Mouse (Mus musculus) right cerebral cortex, postnatal 10 days (tissue): ENCODE results near the gene Rbms2.

Source experiments
- DNase-seq, 2 experiments: peaks; one replicate each; pipeline ENCODE4 v3.0.0; 2021; ENCODE audit warnings: low spot score in 2 of 2

Gene Rbms2

DNA sequence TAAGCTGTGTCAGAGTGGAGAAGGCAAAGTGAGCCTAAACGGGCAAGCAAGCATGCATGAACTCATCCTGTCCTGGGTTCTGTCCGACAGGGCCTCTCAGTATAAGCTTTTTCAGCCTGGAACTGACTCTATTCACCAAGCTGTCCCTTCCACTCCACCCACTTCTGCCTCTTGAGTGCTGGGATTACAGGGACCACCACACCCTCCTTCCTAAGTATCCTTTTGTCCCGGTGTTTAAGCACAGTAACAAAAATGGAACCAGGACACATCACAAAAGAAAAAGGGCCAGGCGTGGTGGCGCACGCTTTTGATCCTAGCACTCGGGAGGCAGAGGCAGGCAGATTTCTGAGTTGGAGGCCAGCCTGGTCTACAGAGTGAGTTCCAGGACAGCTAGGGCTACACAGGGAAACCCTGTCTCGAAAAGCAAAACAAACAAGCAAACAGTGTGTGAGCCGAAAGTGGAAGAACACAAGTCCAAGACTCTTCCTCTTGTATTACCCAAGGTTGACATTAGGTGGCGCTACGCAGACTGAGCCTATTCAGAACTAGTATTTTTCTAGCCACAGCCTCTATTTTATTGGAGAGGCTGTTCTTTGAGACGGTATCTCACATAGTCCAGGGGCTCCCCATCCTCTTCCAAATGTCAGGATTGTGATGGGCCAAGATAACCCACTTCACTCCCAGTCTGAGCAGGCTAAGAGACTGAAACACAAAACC is 39.7 kb downstream of the Rbms2 start:
- no peak for DNase-seq

DNA sequence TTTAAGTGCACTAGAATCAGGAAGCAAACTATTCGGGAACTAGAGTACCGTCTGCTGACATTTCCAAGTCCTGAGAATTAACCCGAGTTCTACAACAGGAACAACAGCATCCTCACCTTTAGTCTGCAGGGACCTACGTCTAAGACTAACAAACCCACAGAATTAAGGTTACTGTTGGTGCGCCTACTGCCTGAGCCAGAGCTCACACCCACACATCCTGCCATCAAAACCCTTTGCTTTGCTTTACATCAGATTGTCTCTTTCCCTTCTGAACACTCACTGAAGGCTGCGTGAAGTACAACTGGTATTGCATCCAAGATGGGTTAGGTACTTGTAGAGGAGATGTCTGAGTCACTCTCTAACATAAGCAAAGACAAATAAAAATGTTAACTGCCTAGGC is 44.7 kb downstream of the Rbms2 start:
- DNase-seq, result no peak

DNA sequence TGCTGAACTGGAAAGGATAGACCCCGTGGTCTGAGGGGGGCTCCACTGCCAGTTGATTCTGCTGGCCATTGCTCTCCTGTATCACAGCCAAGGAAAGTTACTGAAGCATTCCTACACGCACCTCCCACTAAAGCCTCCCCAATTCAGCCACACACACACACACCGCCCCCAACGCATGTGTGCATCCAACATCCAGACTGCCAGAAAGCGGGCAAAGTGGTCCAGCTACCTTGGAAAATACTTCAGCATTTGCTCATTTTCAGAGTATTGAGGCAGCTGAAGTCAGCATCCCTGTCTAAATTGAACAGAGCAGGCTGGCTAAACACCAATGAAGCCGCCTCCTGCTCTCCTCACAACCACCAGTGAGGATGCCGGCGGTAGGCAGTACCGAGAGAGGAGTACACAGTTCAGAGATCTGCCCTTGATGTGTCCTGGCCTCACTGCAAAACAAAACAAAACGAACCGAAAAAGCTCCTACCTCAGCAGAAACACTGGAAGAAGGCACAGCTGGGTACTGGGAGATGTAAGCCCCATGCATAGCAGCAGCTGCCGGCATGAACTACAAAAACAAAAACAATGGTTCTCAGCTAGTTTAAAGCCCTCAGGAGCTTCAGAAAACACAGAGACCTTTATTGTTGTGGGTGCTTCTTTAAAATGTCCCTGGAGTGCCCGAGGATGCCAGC is 46.3 kb downstream of the Rbms2 start:
- peak; percentile 60 to 71 for DNase-seq

DNA sequence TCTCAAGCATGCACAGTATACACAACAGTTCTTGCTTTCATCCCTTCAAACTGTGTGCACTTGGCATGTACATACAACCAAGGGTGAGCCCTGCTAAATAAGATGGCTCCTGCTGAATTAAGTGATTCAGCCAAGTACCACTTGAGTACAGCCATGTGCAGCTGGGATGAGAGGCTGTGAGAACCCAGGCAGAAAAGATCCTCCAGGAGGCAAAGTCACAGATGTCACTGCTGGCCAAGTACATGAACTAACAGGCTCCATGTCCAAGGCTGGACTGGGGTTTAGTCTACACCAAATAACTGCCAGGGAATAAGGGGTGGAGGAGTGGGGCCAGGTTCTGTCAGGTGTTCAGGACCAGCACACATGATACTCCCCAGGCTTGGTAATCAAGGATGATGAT is 48.3 kb downstream of the Rbms2 start:
- DNase-seq, result no peak

DNA sequence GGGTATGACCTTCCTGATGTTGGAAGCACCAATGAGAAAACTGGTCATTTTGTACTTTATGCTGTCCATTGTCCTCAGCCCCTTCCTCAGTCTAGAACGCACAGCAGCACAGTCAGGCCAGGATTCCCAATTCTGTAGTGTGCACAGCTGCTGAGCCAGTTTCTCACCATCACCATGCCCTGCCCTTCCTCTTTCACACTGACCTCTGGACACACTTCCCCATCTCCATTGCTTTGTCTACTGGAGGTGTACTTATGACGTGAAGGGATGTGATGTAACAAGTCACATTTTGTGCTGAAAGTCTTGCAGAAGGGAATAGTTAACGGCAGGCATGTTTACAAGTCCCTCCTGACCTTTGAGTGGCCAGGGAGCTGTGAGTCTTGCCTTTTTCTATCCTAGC is 48.8 kb downstream of the Rbms2 start:
- DNase-seq, result no peak

DNA sequence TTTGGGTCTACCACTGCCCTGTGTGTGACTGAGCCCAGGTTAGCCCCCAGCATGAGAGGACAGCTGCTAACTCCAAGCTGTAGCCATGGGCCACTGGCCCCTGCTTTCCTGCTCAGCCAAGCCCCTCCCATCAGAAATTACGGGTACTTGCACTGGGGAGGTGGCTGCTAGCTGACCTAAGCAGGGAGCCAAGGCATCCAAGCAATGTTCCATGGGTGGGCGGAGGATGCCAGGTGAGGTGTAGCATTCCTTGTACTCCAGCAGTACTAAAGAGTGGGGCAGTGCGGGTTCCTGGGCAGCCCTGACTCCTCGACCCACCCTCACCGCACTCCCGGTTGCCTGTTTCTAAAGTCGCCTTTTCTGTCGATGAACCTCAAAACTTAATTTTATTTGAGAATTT is 52.0 kb downstream of the Rbms2 start:
- no peak for DNase-seq

DNA sequence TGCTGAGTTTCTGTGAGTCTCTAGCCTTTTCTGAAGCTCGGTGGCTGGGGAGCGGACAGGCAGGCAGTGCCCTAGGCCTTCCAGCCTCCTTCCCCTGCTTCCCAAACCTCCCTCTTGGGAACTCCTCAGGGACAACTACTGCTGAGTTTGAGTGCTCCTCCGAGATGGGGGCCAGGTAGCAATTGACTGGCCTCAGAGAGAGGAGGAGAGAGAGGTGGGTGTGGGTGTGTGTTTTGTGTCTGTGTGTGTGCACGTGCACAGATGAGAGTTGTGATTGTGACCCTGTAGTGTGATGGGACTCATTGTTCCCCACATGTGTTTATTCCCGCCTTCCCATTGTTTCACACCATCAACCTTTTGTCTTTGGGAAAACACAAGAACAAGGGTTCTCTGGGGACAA is 52.6 kb downstream of the Rbms2 start:
- no peak for DNase-seq

DNA sequence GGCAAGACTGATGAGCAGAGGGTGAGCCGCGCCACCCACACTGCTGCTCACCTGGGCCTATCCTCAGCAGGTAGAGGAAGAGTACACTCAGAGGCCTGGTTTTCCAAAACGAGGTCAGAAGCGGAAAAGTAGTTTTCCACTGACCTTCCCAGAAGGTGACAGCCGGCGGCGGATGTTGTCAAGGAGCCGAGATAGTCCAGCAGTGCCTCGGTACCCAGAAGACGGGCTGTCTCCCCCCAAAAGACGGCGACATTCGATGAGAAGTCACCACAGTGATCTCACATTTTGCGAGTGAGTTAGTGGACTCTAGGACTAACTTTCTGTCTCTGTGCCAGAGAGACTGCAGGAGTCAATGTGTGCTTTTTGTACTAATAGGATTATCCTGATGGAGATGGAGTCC is 54.1 kb downstream of the Rbms2 start:
- no peak for DNase-seq

DNA sequence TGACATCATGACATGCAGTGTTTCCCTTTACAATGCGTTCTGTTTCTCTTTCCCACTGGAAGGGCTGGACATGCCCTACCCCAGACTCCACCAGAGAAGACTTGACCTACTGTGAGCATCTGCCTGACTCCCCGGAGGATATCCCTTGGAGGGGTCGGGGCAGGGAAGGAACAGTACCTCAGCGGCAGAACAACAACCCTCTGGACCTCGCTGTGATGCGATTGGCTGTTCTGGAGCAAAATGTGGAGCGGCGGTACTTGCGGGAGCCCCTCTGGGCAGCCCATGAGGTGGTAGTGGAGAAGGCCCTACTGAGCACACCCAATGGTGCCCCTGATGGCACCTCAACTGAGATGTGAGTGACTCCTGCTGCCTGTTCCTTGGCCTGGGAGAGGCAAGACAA is 55.3 kb downstream of the Rbms2 start:
- DNase-seq, result no peak

DNA sequence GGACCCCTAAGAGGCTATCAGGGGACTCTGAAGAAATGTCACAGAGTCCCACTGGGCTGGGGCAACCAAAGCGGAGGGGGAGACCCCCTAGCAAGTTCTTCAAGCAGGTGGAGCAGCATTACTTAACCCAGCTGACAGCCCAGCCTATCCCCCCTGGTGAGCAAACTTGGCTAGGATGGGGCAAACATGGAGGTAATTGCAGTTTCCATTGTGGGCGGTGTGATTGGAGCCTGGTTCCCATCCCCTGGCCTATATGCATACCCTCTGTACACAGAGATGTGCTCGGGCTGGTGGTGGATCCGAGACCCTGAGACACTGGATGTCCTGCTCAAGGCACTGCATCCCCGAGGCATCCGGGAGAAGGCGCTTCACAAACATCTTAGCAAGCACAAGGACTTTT is 56.3 kb downstream of the Rbms2 start:
- no peak for DNase-seq

DNA sequence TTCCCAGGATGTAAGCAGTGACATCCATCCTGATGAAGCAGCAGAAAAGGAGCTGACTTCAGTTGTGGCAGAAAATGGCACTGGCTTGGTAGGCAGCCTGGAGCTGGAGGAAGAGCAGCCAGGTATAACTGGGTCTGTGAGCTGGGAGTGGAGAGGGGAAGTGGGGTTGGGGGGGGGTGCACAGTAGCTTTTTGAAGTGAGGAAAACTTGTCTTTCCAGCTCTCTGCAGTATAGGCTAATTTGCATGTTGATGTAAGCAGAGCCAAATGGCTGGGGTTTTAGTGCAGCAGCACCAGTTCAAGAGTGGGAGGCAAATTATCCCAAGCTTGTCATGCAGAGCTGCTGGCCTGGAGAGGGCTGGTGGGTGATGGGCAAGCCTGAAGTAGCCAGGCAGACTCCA is 68.9 kb downstream of the Rbms2 start:
- no peak for DNase-seq

DNA sequence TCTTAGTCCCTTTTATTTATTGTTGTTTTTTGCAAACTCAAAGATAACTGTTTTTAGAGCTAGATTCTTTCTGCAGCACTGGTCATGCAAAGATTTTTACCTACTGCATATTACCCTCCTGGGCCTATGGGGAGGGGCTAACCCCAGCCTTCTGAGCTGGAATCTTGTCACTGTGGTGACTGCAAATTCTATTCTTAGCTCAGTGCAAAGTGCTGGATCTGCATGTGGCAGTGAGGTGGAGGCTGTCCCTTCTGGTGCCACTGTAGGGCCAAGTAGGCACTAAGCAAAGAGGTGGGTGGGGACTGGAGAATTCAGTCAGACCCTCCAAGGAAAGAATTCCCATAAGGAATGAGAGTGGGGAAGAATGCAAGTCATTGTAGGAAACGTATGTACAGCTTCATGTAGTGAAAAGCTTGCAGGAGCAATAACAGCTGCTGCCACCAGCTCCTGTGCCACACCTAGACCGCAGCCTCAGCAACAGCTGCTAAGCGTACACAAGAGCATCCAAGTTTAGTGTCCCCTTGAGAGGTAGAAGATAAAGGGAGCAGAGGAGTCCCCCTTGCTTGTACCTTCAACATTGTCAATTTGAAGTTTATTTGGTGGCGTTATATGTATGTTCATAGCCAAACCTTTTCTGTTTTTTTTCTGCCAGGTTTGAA is 69.9 kb downstream of the Rbms2 start:
- no peak for DNase-seq

DNA sequence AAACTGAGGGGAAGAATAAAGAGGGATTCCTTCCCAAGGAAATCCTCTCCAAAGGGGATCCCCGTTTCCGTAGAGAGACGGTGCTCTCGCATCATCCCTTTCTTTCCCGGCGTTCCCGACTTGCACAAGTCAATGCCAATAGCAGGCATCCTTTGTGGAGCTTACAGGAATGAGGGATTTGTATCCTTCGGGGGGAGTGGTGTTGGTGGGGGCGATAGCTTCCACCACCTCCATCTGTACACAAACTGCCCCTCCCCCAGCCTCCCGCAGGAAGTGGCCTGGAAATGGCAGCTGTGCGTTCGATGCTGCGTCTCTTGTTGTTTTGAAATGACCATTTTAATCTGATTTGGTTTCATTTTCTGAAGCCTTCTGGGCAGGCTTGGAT is 82.5 kb downstream of the Rbms2 start:
- peak; percentile 75 to 77 for DNase-seq

DNA sequence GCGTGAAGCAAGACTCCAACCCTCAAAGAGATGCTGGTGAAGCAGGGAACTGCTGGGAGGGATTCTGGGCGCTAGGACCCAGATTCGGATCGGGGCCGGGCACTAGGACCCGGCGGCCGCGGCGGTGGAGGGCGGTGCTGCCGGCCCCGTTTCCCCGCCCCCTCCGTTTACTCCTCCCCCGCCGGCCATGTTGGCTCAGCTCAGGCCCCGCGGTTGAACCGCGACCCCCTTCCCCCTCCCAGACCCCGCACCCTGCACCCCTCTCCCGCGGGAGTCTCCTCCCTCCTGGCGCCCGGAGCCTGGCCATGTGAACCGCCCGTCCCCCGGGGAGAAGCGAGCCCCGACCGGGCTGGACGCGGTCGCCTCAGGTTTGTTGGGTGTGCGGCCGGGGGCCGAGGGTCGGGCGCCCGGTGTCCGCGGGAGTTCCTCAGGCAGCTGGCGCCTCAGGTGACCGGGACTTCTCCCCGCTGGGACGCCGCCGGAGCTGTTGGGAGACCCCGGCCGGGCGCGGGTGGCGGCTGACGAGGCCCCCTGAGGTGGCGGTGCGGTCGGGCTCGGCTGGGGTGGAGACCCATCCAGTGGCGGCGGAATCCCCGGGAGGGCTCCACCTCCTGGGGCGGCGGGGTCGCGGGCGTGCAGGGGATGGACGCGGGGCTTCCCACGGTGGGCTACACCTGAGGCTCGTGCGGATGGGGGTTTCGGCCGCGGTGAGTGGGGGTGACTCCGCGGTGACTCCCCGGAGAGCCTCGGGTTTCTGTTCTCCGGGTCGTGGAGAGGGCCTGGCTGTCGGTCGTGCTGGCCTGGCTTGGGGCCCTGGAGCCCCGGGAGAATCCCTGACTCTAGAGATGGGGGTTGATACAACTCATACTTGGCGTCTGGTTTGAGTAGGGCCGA is 83.2 kb downstream of the Rbms2 start:
- DNase-seq, result peak; percentile 91

DNA sequence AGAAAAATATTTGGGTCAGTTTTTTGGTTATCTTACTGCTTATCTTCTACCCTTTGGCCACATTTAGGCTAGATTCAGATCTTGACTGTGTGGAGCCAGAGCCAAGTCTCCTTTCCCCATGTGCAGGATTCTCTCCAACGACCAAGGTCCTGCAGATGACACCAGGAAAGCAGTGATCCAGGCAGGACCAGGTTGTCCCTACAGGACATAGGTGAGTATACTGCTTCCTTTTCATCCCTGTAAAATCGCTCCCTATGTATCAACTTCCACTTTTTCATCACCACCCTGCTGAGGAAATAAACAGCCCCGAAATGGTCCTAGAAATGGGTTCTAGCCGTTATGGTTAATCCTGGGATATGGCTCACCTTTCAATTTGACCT is 83.8 kb downstream of the Rbms2 start:
- DNase-seq, result no peak

DNA sequence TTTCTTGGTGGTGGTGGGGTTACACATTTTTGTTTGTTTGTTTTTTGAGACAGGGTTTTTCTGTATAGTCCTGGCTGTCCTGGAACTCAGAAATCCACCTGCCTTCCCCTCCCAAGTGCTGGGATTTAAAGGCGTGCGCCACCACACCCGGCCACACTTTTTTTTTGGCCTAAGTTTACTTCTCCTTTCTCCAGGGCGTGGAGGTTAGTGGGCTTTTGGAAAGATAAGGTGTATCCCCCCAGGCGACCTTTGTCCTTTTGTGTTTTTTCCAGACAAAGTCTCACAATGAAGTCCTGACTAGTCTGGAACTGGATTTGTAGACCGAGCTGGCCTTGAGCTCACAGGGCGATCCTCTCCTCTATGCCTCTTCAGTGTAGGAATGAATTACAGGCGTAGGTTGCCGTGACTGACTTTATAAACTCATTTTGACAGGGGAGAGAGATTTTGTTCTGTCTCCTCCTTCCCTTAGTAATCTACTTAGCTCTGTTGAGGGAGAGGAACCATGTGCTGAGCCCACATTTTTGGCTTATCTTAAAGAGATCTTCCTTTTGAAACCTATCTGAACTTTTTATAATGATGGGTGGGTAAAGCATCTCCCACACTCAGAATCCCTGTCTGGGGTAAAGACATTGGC is 85.0 kb downstream of the Rbms2 start:
- no peak for DNase-seq

DNA sequence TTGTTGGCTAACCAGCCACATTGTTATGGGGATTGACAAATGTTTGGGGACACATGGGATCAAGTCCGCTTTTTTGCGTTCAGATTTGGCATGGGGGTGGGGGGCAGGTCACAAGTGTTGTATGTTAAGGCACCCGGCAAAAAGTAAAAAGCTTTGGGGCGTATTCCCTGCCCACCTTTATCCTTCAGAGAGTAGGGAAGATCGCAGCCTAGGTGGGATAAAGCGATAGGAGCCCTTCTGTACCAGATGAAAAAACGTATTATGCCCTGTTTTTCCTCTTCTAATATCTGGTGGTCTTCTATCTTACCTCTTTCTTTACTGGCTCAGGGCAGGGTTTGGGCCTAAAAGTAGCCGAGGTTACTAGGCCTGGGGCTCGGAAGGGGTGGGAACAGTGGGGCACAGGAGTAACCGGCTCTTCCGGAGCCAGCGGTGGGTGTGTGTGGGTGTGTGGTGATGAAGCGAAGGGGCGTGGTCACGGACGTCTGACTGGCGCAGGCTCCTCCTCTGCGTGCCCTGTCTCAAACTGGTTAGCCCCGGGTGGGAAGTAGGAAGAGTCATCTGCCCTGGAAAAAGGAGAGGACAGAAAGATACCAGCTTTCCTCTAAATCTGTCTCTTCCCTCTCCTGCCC is 85.6 kb downstream of the Rbms2 start:
- peak; percentile 77 to 79 for DNase-seq

DNA sequence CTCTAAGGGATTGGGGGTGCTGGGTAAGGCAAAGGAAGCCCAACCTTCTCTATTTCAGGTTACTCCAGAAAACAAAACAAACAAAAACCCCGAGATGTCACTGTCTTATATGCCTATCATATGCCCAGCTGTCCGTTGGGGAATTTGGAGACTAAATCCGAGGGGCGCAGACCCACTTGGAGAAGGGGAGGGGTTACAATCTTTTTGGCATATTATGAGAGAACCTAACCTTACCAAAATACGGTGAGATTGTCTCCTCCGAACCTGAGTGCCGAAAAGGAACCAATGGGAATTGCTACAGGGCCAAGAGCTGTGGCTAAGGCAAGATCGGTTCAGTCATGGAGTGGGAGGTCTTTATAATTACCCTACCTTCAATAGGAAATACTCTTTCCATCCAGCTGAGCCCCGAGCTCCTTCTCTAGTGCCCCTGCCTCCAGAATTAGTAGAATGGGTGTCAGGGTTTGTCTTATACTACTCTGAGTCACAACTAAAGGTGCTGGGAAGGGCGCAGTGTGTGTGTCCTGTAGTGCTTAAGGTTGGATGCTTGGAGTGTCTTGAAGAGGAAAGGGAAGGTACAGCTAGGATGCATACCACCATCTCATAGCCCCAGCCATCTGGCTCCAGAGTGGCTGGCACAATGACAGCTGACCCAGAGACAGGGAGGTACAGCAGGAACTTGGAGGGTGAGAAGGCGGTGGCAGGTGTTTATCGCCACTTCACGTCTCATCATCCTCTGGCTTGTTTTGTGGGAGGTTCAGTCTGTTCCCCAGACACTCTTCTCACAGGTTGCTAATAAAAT is 86.4 kb downstream of the Rbms2 start:
- DNase-seq, result peak; percentile 35 to 47

DNA sequence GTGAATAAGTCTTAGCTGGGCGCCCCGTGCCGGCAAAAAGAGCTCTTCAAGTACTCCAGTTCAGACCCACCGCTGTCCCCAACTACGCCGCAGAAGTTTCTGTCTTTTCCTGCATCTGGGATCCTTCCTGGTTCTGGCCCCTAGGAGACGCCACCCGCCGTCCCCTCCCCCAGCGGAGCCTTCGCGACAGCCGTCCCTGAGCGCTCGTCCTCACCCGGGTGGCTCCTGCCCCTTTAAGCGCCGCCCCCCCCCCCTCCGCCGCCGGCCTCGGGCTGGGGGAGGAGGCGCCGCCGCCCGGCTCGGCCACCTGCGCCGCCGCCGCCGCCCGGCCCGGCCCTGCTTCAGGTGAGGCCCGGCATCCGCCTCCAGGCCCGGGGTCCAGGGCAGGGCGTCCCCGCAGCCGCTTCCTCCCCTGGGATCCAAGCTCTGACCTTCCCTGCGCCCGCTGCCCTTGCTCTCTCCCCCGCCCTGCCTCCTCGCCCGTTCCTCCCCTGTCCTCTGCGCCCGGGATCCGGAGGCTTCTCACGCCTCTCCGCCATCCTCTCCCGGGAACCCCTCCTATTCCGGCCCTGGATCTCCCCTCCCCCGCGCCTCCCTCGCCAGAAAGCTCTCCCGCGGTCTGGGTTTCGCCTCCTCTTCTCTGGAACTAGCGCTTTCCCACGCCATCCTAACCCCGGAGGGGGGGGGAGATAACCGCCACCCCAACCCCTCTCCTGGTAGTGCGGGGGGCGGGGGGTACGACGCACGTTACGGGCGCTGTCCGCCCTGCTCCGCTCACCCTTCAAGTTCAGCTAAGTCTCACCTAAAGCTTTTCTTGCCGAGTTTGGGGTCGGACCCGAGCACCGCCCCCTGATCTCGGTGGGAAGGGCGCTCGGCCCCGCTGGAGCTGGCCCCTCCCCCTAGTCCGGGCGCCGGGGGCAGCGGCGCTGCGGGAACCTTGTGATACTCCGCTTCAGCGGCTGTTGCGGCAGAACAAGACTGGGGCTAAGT is 87.3 kb downstream of the Rbms2 start:
- peak; percentile 84 to 85 for DNase-seq
